Mouse (Mus musculus) R1 (cell line): ENCODE measurements around the gene Gm10128.
"Not testable (repeated sequence)": the region's sequence is repeated elsewhere in the genome, so short reads cannot be mapped to it uniquely, and the experiment has no call there.

Experiments used
- DNase-seq: peaks from one replicate; pipeline ENCODE4 v3.0.0-alpha.2; 2018; ENCODE audit warnings: low read depth, low spot score

The Gm10128 gene

GRCm38 (mm10) chr14:7643872-7644271 lies at the start of gene Gm10128:
TSS of gene Gm10128 (minus strand) at chr14:7643972.
- not testable (repeated sequence) for DNase-seq

GRCm38 (mm10) chr14:7681170-7681569 lies 37.4 kb upstream of the Gm10128 start:
- DNase-seq: not testable (repeated sequence)

GRCm38 (mm10) chr14:7662491-7662890 lies 18.7 kb upstream of the Gm10128 start:
- DNase-seq: not testable (repeated sequence)

- not testable (repeated sequence) for DNase-seq
Observed at GRCm38 (mm10) chr14:7658101-7659074, 14.6 kb upstream of the Gm10128 start.

GRCm38 (mm10) chr14:7657456-7657855 lies 13.7 kb upstream of the Gm10128 start:
- not testable (repeated sequence) for DNase-seq

GRCm38 (mm10) chr14:7595492-7595891 lies 48.3 kb downstream of the Gm10128 start, which contains the start of gene Gm10338:
TSS of gene Gm10338 (minus strand) at chr14:7595592.
- DNase-seq: not testable (repeated sequence)
